Mouse (Mus musculus) ES-CJ7 (cell line): ENCODE results near the gene Fndc5.
A peak's percentile ranks its signal among the peaks of the same experiment; 100 is the strongest.

Experiments used
- DNase-seq: peaks from one replicate; pipeline ENCODE4 v3.0.0; 2011; ENCODE audit warnings: low read depth, low spot score

Fndc5 gene

DNA sequence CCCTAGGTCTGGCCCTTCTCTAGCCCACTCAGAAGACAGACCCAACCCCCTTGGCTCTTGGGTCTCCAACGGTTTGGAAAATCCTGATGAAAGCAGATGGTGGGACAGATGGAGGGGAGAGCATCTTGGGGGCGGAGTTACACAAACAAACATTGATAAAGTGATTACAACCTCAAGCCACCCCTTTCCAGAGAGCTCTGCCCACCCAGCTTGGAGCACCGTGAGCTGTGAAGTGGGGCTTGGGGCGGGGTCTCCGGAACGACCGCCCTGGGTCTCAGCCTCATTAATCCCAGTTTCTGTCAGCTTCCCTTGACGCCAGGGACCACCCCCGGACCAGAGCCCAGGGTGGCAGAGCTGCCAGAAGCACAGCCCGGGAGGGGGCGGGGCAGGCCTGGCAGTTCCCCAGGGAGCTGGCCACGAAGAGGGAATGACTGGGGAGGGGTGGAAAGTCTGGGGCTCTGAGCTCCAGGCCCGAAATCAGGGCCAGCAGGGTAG, 12.1 kb upstream of the Fndc5 start:
- no peak for DNase-seq

DNA sequence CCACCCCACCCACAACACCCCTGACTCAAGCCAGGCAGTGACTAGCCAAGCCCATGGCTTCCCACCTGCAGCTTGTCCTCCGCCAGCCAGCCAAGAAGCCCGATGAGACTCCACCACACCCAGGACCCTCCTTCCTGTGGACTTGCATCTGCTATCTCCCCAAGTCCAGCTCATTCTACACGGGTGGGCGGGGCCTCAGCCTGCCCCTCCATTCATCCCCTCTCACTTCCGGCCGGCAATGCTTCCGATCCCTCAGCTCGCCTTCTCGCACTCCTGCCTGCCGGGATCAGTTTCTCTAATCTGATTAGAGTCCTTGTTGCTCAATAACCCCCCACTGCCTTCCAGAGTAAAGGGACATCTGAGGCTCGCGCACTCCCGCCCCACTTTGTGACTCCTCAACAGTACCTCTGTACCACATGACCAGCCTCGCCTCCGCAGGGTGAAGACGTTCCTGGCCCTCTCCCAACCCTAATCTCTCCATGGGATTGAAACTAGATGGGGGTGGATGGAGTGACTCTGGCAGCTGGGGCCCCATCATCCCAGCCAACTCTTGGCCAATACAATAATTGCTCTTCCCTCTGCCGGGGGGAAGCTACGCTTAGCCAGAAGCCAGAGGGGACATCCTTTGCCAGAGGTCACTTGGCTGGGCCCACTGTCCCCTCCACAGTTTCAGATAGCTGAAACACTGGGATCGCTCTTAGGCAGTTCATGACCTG, 10.9 kb upstream of the Fndc5 start:
- DNase-seq, result peak; percentile 38

DNA sequence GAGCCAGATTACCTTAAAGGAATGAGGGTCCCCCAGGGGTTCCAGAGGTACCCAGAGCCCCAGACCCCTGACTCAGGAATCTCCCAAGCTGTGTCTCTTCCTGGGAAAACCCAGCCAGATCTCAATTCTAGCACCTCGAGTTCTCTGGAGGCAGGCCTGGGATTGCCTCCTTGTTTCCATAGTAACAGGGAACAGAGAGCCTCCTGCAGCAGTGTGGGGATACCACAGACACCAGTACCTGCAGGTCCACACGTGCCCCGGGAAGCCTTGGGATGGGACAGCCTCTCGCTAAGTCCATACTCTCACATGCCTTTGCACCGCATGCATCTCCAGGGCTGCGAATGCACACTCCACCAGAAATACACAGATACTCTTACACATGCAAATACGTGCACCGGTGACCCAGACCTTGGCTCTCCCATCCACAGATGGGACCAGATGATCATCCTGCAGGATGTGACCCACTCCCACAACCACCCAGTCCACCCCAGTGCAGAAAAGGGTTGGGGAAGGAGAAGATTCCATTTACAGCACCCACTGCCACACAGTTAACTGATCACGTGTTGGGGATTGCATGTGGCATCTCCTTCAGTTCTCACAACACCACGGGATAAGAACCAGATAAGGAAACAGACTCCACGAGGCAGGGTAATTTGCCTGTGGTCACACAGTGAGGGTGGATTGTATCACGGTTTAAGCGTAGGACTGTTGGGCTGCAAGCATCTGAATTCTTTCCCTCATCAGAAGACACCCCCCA, 8.0 kb upstream of the Fndc5 start:
- DNase-seq, result no peak

- no peak for DNase-seq
Observed at GRCm38 (mm10) chr4:129129387-129129786, 7.4 kb upstream of the Fndc5 start.

DNA sequence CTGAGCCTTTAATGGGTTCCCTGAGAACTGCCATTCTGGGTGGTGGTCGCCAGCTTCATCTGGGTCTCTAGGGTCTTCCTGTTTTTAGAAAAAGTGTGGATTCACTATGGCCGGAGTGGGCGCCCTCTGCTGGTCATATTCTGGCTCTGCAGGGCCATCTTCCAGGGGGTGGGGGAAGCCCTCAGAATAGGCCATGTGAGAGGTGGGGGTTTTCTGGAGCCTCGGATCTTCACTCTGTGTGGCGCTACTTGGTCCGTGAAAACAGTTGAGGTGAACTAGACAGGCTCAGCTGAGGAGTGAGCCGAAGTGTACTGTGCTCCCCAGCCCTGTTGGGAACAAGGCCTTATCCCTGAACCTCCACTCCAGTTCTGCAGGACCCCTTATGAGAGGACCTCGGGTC, 6.7 kb upstream of the Fndc5 start:
- peak; percentile 67 for DNase-seq

DNA sequence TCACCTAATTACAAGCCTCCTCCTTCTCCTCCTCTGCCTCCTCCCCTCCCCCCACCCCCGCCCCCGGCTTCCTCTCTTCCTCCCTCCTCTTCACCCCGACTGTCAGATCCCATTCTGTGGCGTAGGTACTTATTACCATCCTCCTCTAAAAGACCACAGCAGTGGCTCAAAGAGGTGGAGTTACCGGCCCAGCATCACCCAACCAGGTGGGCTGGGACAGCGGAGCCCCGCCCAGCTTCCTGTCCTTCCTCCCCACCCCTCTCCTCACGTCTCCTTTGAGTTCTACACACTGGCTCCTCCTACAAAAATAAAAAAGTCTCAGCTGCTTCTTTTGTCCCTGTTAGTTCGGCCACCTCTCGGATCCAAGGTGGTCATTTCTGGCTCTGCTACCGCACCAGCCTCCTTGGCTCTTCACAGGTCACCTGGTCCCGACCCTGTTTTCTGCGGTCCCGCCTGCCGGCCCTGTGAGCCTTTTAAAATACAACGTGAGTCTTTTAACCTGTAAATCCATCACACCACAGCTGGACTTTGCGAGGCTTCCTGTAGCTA, 6.0 kb upstream of the Fndc5 start:
- DNase-seq, result peak; percentile 92

DNA sequence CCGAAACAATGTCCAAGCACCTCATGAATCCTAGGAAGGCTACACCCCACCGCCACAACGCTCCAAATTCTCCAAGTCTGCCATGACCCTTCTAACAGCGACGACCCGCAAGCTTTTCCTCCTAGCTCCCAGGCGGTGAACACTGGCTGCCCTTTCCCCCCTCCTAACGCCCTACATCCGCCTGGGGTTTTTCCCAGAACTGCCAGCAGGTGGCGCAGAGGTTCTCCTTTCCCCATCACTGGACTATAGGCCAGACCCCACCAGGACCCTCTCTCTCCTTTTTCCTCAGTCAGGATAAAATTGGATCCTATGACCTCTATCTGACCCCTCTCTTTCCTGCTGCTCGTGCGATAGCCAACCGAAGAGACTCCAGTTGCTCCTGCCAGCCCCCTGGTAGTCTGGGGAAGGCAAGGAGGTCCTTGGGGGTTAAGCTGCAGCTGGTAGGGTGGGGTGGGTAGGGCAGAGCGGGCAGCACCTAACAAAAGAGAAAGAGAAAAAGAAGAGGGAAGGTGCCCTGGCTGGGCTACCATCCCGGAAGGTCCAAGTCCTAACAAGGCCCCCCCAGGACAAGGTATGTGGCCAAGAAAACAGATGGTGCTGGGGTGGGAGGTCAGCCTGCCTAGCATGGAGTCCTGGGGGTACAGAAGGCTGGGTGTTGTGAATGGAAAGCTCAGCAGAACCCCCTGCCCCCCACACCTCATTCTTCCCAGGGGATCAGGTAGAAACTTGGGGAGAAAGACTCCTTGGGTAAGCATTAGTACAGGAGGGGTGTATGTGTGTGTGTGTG, 1.8 kb upstream of the Fndc5 start:
- peak; percentile 85 for DNase-seq

DNA sequence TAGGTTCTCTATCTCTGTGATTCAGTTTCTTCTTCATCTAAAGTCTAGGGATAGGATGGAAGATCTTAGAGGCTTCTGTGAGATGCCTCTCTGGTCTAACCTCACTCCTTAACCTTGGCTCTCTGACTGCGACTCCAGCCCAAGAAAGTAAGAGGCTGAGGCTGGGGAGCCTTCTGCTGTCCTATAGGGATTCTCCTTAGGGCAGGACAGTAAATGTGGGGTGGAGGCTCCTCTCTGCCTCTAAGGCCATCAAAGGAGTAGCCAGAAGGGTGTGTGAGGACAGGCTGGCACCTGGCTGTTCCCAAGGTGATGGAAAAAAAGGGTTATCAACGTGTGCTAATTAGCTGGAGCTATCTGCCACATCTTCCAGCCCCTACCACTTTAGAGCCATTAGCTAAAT, 1.2 kb upstream of the Fndc5 start:
- no peak for DNase-seq

GRCm38 (mm10) chr4:129136189-129136578, 615 bp upstream of the Fndc5 start:
- DNase-seq, result no peak

- DNase-seq, result no peak
Observed at GRCm38 (mm10) chr4:129137392-129138321, 858 bp downstream of the Fndc5 start.

- DNase-seq, result no peak
Observed at GRCm38 (mm10) chr4:129139642-129140041, 2.8 kb downstream of the Fndc5 start.

DNA sequence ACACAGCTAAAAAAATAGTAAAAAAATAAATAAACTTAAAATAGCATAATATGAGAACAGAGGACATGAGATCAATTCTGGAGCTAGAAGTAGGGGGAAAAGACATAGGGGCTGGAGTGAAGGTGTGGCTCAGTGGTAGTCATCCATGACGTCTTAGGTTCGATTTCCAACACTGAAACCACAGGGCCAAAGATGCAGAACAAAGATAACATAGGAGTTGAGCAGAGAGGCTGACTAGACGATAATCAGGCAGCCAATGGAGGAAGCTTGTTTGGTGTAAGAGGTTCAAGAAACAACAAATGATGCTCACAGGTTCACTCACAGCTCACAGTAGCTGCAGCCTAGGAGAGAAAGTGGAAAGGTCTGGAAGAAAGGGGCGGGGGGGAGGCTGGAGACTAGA, 4.0 kb downstream of the Fndc5 start:
- no peak for DNase-seq

DNA sequence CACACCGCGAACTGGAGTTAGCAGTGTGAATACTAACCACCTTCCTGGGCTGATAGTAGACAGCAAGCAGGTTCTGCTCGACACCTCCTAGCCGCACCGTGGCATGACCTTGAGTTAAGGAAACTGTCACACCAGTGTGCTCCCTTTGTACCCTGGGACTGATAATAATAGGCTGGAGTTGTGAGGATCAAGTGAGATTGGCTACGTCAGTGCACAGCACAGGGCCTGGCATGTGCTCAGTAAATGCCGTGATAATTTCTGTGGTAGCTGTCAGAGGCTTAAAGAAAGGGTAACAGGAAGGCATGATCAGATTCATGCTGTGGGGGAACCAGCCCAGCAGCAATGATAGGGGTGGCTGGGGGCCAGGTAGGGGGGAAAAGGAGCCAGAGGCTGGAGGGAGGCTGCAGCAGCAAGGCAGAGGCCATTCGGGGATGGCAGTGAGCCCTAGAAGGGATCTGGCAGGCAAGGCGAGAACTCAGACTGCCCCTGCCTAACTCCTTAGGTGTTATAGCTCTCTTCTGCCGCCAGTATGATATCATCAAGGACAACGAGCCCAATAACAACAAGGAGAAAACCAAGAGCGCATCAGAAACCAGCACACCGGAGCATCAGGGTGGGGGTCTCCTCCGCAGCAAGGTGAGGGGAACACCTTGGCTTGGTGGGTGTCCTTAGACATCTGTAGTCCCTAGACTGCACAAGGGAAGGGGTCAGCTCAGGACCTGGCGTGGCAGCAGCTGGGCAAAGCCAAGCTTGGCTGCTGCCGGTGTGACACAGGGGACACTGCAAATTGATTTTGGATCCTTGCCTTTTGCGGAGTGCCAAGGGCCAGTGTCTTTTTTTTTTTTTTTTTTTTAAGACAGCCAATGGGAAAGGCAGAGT, 5.0 kb downstream of the Fndc5 start:
- no peak for DNase-seq

DNA sequence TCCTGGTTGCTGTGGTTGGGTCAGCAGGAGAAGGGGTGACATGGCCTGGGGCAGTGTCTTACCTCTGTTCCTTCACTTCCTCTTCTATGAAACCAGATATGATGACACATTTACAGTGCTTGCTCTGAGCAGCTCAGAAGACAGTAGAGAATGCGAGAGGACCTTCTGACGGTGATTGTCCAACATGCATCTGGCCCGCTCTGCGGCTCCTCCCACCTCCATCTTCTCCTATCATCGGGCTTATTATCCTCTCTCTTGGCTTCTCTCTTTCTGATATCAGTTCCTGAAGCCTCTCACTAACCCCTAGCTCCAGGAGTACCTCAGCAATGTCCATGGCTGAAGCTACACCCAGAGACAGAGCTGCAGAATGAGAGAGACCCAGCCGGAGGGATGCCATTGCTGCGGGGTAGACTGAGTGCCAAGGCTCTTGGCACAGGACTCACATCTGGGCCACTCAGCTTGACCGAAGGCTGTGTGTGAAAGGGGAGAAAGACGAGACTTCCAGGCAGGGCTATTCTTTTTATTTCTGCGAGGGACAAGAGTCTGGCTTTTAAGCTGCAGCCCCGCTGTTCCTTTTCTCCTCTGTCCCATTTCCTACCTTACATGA, 5.7 kb downstream of the Fndc5 start:
- DNase-seq, result no peak

DNA sequence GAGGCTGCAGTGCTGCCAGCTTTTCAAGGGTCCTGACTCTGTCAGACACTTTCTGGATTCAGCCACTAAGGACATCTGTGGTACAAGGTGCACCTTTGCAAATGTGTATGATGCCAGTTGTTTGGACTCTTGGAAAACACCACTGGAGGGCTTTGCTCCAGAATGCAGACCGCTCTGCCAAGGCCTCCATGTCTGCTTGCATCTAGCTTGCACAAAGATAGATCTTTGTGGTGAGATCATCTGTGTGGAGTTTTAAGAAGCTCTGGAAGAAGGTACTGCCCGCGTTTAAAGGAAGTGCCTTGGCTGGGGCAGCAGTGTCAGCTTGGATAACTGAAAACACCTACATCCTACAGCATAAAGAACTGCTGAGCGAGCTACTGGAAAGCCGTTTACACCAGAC, 6.7 kb downstream of the Fndc5 start:
- no peak for DNase-seq

DNA sequence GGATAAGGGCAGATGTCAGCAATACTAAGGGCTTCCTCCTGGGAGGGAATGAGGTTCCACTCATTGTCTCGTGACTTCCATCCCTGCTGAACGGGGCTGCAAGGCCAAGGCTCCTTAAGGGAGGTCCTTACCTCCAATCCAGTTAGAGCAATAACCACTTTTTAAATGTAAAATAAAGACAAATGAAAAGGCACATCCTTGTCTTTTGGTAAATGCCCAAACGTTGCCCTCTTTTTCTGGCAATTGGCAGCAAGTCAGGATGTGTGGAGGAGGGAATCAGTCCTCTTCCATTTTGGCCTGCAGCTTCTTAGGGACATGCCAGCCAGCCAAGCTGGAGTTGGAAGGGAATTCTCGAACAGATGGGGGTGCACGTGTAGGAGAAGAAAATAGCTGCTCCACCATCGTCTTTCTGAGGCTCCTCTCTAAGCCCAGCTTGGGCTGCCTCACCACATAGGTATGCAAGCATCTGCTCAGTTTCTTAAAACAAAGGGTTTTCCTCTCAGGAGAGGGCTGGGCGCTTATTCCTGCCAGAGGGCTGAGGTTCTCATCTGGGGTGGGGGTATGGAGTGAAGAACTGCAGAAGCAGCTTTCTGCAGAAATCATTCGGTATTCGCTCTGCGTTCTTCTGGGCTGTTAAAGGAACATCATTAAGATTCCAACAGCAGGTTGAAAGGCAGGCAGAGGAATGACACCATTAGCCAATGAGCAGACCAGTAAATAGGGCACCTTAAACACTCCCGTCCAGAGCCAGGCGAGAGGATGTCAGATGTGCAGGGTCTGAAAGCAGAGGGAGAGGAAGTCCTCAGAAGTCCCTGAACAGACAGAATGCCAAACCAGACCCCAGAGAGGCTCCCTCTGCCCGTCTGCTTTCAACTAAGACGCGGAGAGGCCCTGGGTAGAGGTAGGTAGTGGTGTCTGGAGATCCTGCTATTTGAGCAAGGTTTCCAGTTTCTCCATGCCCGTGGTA, 7.9 kb downstream of the Fndc5 start:
- DNase-seq, result no peak

GRCm38 (mm10) chr4:129145411-129145810, 8.6 kb downstream of the Fndc5 start:
- DNase-seq, result no peak

GRCm38 (mm10) chr4:129145943-129146342, 9.1 kb downstream of the Fndc5 start:
- no peak for DNase-seq
